Mouse (Mus musculus) liver, embryonic 11.5 days (tissue): ENCODE results near the gene Oxct1. TPM values are rescaled to one million over a fixed set of nuclear protein-coding genes. Genes with fewer than 3 reads are reported as not detected.

Experiments used
- ATAC-seq: fragments of 200-750 bp; cut with Nextera tagmentation; replicated peaks from 2 replicates; pipeline ENCODE4 v1.8.0; 2017; ENCODE audit warnings: moderate number of reproducible peaks, mild to moderate bottlenecking, moderate TSS enrichment, moderate library complexity; ENCODE audit not compliant: low FRiP score
- DNase-seq: peaks from one replicate; pipeline ENCODE4 v3.0.0-alpha.2; 2017; ENCODE audit warnings: low spot score
- H3K27ac ChIP-seq: fragments of 300-500 bp; sonication (generic); 2 replicates; pipeline ENCODE4 v1.5.1; 2014; ENCODE audit warnings: mild to moderate bottlenecking, low read depth, low read length, control low read depth
- H3K27me3 ChIP-seq: fragments of 300-500 bp; sonication (generic); replicated peaks from 2 replicates; pipeline ENCODE4 v1.6.1; 2014; ENCODE audit warnings: low read length, mixed read lengths; ENCODE audit not compliant: control insufficient read depth, insufficient read depth
- H3K36me3 ChIP-seq: fragments of 300-500 bp; sonication (generic); 2 replicates; pipeline ENCODE4 v1.6.1; 2014; ENCODE audit warnings: mild to moderate bottlenecking, low read length, moderate library complexity, mixed read lengths; ENCODE audit not compliant: control insufficient read depth, insufficient read depth
- H3K4me1 ChIP-seq: fragments of 300-500 bp; sonication (generic); replicated peaks from 2 replicates; pipeline ENCODE4 v1.6.1; 2014; ENCODE audit warnings: low read length, mixed read lengths; ENCODE audit not compliant: control insufficient read depth, insufficient read depth
- H3K4me2 ChIP-seq: fragments of 300-500 bp; sonication (generic); 2 replicates; pipeline ENCODE4 v1.6.1; 2014; ENCODE audit warnings: mild to moderate bottlenecking, control low read depth, moderate library complexity
- H3K4me3 ChIP-seq: fragments of 300-500 bp; sonication (generic); 2 replicates; pipeline ENCODE4 v1.5.1; 2014; ENCODE audit warnings: low read depth, low read length, control low read depth
- H3K9ac ChIP-seq: fragments of 300-500 bp; sonication (generic); 2 replicates; pipeline ENCODE4 v1.6.1; 2014; ENCODE audit warnings: low read depth, low read length, control low read depth
- H3K9me3 ChIP-seq: fragments of 300-500 bp; sonication (generic); 2 replicates; pipeline ENCODE4 v1.6.1; 2016; ENCODE audit warnings: low read length, inconsistent platforms, mixed read lengths; ENCODE audit not compliant: control insufficient read depth
- WGBS: fragments of 180-500 bp; shearing (Covaris S2); extraction: QIAGEN DNeasy Blood & Tissue Kit; methylation state at CpG from one replicate; pipeline ENCODE4 v1.1.7; 2014; 5-methylcytosine and 5-hydroxymethylcytosine counted together
- polyA plus RNA-seq: library from polyadenylated mRNA; unstranded; fragments of >200 nt; fragmentation: Nextera tagmentation; extraction: Ambion mirVana; gene quantifications from 2 replicates; pipeline ENCODE4 v1.2.1, GENCODE M21; 2014

Oxct1 gene
- polyA plus RNA-seq, 1 experiment from 2014 or later = 64.8 TPM

DNA sequence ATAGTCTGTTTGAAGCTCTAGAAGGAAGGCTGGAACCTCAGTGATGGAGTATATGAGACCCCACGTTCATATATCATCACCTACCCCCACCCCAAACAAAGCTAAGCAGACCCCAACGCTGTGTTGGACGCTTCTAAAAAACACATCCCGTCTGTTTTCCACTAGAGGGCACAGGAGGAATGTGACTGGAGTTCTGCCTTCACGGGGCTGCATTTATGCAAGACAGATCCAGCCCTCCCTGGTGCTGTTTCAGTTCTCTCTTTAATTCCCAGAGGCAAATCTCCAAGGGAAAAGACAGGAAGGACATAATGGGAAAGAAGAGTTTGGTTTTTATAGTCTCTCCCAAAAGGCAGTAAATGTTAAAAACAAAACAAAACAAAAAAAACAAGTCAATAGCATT, 30.4 kb downstream of the Oxct1 start:
- no peak overlapping the region for H3K4me3 ChIP-seq
- H3K27ac ChIP-seq = no peak overlapping the region
- ATAC-seq = no peak
- 38% methylated on average over 5 of the region's 5 CpGs for WGBS
- no peak overlapping the region for H3K4me2 ChIP-seq
- no peaks in the 10 kb centered on the region for H3K27me3 ChIP-seq
- no peaks in the 10 kb centered on the region for H3K4me1 ChIP-seq
- no peaks in the 10 kb centered on the region for H3K9me3 ChIP-seq
- peaks cover 9% of the 10 kb centered on the region; the same call in 1 of the 2 replicates for H3K36me3 ChIP-seq
- no peak overlapping the region for H3K9ac ChIP-seq
- no peak for DNase-seq

DNA sequence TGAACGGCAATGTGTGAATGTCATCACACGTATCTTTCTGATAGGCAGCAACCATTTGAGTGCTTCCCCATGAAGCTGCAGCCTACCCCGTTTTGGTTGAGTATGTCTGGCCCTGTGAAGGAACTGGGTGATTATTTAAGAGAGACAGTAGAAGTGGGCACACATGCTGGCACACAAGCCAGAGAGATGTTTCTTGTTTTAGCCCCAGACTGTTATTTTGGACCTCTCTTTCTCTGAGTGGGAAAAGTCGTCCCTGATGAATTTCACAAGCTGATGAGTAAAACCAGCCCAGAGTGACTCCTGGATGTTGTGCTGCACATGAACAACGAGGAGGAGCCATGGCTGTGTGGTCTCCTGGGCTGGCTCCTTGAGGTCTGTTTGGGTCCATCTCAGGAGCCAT, 37.4 kb downstream of the Oxct1 start:
- 83% methylated on average over 5 of the region's 5 CpGs for WGBS
- ATAC-seq = no peak

DNA sequence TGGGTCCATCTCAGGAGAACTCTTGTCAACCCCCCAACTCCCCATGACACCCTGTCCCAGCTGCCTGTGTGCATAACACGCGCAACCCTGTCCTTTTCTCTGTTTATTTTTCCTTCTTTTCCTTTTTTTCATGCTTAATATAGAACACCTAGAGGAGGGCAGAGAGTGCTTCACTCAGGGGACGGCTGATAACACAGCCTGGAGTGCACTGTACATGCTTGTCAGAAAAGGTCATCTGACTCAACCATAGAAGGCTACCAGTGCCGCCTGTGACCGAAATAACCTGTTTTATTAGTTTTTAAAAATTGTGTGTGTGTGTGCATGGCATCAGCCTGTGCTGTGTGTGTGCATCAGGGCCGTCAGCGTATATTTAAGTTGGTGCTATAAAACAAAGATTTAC, 37.8 kb downstream of the Oxct1 start:
- H3K4me1 ChIP-seq = no peaks in the 10 kb centered on the region
- 86% methylated on average over 7 of the region's 7 CpGs for WGBS
- no peaks in the 10 kb centered on the region for H3K27me3 ChIP-seq
- H3K27ac ChIP-seq = no peak overlapping the region
- ATAC-seq = no peak
- H3K9ac ChIP-seq = no peak overlapping the region
- H3K9me3 ChIP-seq = no peaks in the 10 kb centered on the region
- no peak for DNase-seq
- no peak overlapping the region for H3K4me3 ChIP-seq
- no peak overlapping the region for H3K4me2 ChIP-seq
- H3K36me3 ChIP-seq = 0 out of 2 replicates have a peak, but pooled peaks cover 4% of the 10 kb centered on the region

More for the DNA sequence above, 37.4 kb downstream of the Oxct1 start:
- 0 out of 2 replicates have a peak, but pooled peaks cover 5% of the 10 kb centered on the region for H3K36me3 ChIP-seq
- no peaks in the 10 kb centered on the region for H3K4me1 ChIP-seq
- no peak for DNase-seq
- no peak overlapping the region for H3K4me3 ChIP-seq
- no peak overlapping the region for H3K27ac ChIP-seq
- H3K9ac ChIP-seq = no peak overlapping the region
- H3K9me3 ChIP-seq = no peaks in the 10 kb centered on the region
- H3K4me2 ChIP-seq = no peak overlapping the region
- no peaks in the 10 kb centered on the region for H3K27me3 ChIP-seq

DNA sequence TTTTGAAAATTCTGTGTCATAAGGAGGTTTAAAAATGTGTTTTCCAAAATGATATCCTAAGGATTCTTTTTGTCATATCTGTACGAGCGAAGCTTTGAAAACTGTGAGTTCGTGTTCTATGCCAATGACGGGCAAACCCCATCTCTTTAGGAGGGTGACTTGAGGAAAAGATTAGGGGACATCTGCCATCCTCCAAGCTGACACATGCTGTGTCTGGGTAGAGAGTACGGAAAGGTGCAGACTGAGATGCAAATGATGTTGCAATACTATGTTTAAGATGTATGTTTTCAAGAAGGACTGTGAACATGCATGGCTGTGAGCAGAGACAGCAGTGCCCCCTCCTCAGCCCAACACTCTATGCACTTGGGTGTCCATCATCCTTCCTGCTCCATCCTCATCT, 38.5 kb downstream of the Oxct1 start:
- Histone ChIP-seq H3K36me3 (no peaks in the 10 kb centered on the region), H3K27me3 (no peaks in the 10 kb centered on the region), H3K4me1 (no peaks in the 10 kb centered on the region), H3K4me2 (no peak overlapping the region), H3K4me3 (no peak overlapping the region), H3K27ac (no peak overlapping the region), H3K9me3 (no peaks in the 10 kb centered on the region), H3K9ac (no peak overlapping the region)
- no peak for DNase-seq
- no peak for ATAC-seq
- 90% methylated on average over 5 of the region's 5 CpGs for WGBS

DNA sequence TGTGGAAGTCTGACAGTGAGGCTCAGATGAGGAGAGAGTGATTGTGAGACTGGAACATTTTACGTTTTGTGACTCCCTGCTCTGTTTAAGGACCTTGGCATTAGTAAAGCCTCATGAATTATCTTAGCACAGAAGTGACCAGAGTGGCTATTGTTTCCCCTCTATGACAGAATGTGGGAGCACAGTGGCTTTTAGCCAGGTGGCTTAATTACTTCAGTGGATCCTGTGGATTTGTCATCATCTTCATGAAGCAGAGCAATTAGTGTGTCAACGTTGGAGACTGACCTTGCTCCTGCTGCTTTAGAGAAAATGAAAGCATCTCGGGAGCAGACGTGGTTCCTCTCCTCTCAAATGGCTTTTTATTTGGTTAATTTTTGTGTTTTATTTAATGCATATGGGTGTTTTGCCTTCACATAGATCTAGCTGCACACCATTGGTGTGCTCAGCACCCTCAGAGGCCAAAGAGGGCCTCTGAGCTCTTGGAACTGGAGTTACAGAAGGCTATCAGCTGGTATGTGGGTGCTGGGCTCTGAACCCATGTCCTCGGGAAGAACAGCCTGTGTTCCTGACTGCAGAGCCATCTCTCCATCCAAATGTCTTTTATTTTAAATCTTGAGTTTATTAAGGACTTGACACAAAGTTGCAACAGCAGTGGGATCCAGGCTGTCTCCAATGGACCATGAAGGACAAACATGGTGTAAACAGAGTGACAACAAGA, 41.2 kb downstream of the Oxct1 start:
- ATAC-seq (no peak), DNase-seq (no peak)
- H3K9me3 ChIP-seq = no peaks in the 10 kb centered on the region
- WGBS = 80% methylated on average over 5 of the region's 5 CpGs
- H3K4me2 ChIP-seq = no peak overlapping the region
- H3K36me3 ChIP-seq = no peaks in the 10 kb centered on the region
- no peaks in the 10 kb centered on the region for H3K4me1 ChIP-seq
- H3K27me3 ChIP-seq = no peaks in the 10 kb centered on the region
- no peak overlapping the region for H3K27ac ChIP-seq
- no peak overlapping the region for H3K4me3 ChIP-seq
- H3K9ac ChIP-seq = no peak overlapping the region

DNA sequence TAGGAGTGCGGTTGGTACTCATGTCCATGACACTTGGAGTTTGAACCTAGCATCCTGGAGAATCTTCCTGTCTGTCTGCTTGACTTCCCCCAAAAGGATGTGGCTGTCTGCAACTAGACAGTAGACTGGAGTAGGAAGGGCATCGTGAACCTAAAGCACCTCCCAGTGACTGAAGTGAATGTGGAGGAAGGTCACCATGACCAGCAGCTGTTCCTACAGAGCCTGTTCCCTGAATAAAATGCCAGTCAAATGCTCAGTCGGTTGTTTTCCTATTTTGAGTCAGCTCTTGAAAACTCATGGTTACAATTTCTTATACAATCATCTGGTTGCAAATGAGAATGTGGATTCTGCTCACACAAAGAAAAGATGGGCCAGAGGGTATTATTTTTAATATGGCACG, 51.8 kb downstream of the Oxct1 start:
- H3K27me3 ChIP-seq = no peaks in the 10 kb centered on the region
- H3K9me3 ChIP-seq = no peaks in the 10 kb centered on the region
- ATAC-seq (no peak), DNase-seq (no peak)
- no peaks in the 10 kb centered on the region for H3K4me1 ChIP-seq
- 80% methylated on average over 4 of the region's 4 CpGs for WGBS
- peaks cover 2% of the 10 kb centered on the region; the same call in 1 of the 2 replicates for H3K36me3 ChIP-seq
- H3K4me2 ChIP-seq = no peak overlapping the region
- H3K27ac ChIP-seq = no peak overlapping the region
- H3K9ac ChIP-seq = no peak overlapping the region
- no peak overlapping the region for H3K4me3 ChIP-seq

DNA sequence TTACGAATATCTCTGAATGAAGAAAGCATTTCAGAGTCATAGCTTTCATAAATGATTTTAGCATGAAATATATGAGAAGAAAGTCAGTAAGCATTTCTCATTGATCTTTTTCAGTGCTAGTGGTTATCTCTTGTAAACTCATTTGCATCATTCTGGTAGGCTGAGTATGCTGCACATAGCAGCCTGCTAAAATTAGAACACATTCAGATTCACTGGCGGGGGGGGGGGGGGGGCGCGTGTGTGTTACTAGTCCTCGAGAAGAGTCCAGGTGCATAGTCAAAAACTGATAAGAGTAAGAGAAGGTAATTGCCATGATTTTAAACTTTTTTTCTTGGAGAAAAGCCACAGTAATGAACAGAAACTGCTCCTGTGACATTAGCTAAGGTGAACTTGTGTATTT, 52.6 kb downstream of the Oxct1 start:
- WGBS = 85% methylated on average over 5 of the region's 5 CpGs
- H3K9me3 ChIP-seq = no peaks in the 10 kb centered on the region
- no peak overlapping the region for H3K4me2 ChIP-seq

DNA sequence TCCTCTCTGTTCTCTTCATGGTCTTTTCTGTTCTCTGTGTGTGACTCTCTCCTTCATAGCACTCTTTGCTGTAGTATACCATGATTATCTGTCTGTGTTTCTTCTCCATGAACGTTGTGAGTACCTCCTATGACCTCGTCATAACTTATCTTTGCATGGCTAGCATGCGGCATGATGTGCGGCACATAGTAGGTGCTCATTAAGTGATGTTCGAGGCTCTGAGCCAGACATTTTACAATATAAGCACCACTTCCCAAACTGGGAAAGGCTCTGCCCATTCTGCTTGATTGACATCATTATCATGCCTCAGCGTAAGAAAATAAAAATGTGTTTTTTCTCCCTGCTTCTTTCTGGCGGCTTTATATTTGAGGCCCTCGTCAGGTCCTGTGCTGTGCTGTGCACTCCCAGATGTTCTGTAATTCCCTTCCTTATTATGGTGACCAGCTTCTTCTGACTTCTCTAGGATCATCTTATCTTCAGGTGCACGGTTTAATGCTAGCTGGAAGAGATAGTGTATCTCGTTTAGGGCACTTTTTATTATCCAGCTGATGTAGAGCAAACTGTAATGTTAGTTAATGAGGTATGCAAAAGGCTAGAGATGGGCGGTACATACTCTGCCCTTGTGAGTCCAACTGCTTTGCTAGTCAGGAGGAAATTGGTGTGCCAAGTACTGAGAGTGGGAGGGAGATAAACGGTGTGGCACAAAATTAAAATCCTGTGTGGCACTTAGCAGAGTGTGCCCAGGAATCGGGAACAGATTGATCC, 53.4 kb downstream of the Oxct1 start:
- no peak overlapping the region for H3K4me3 ChIP-seq
- no peaks in the 10 kb centered on the region for H3K27me3 ChIP-seq
- H3K4me1 ChIP-seq = no peaks in the 10 kb centered on the region
- H3K4me2 ChIP-seq = no peak overlapping the region
- 84% methylated on average over 13 of the region's 13 CpGs for WGBS
- ATAC-seq (no peak), DNase-seq (no peak)
- H3K9ac ChIP-seq = no peak overlapping the region
- H3K27ac ChIP-seq = no peak overlapping the region
- no peaks in the 10 kb centered on the region; the same call in 1 of the 2 replicates for H3K36me3 ChIP-seq
- no peaks in the 10 kb centered on the region for H3K9me3 ChIP-seq

More for the DNA sequence above, 52.6 kb downstream of the Oxct1 start:
- H3K27me3 ChIP-seq = no peaks in the 10 kb centered on the region
- DNase-seq (no peak), ATAC-seq (no peak)
- no peak overlapping the region for H3K27ac ChIP-seq
- H3K9ac ChIP-seq = no peak overlapping the region
- no peak overlapping the region for H3K4me3 ChIP-seq
- H3K36me3 ChIP-seq = no peaks in the 10 kb centered on the region; the same call in 1 of the 2 replicates
- H3K4me1 ChIP-seq = no peaks in the 10 kb centered on the region
